Mouse (Mus musculus): ENCODE measurements around the gene Slc30a7. TPM values are rescaled to one million over a fixed set of nuclear protein-coding genes. Genes with fewer than 3 reads are reported as not detected.

Gene Slc30a7
- polyA plus RNA-seq, 1 experiment from 2014 or later = 21.0 TPM

GRCm38 (mm10) chr3:115952356-115952755 is 54.9 kb downstream of the Slc30a7 start:
- Histone ChIP-seq H3K4me1 (peaks cover 10% of the 10 kb centered on the region; the same call in 1 of the 2 replicates), H3K27me3 (ENCODE audit: low read depth, poor library complexity, severe bottlenecking) (no peaks in the 10 kb centered on the region), H3K9me3 (replicated peaks) (no peaks in the 10 kb centered on the region), H3K4me3 (no peak overlapping the region), H3K27ac (replicated peaks) (no peak overlapping the region), H3K36me3 (peaks cover 74% of the 10 kb centered on the region)
- WGBS = 80% methylated on average over 4 of the region's 4 CpGs
- no peak for DNase-seq (ENCODE audit: low spot score)

DNA sequence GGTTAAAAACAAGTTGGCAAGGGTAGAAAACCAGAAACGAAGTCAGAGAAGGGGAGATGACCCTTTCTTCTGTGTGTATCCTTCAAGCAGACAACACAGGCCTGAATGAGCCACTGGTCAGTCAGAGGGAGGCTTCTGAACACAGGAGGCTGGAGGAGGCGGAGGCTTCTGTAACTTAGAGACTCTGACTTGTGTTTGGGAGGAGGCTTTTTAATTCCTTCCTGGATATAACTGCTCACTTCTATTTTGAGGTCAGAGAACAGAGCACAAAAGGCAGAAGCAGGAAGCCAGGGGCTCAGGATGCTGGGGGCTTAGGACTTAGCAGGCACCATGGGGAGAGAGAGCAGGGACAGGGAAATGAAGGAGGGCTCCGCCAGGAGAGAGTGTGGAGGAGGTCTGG is 56.0 kb downstream of the Slc30a7 start:
- peaks cover 75% of the 10 kb centered on the region for H3K36me3 ChIP-seq
- H3K9me3 ChIP-seq (replicated peaks) = no peaks in the 10 kb centered on the region
- DNase-seq (ENCODE audit: low spot score) = peak; percentile 14
- H3K4me1 ChIP-seq = peaks cover 10% of the 10 kb centered on the region; the same call in 1 of the 2 replicates
- no peak overlapping the region for H3K4me3 ChIP-seq
- H3K27me3 ChIP-seq (ENCODE audit: low read depth, poor library complexity, severe bottlenecking) = no peaks in the 10 kb centered on the region
- no peak overlapping the region for H3K27ac ChIP-seq (replicated peaks)
- 32% methylated on average over 3 of the region's 3 CpGs for WGBS

DNA sequence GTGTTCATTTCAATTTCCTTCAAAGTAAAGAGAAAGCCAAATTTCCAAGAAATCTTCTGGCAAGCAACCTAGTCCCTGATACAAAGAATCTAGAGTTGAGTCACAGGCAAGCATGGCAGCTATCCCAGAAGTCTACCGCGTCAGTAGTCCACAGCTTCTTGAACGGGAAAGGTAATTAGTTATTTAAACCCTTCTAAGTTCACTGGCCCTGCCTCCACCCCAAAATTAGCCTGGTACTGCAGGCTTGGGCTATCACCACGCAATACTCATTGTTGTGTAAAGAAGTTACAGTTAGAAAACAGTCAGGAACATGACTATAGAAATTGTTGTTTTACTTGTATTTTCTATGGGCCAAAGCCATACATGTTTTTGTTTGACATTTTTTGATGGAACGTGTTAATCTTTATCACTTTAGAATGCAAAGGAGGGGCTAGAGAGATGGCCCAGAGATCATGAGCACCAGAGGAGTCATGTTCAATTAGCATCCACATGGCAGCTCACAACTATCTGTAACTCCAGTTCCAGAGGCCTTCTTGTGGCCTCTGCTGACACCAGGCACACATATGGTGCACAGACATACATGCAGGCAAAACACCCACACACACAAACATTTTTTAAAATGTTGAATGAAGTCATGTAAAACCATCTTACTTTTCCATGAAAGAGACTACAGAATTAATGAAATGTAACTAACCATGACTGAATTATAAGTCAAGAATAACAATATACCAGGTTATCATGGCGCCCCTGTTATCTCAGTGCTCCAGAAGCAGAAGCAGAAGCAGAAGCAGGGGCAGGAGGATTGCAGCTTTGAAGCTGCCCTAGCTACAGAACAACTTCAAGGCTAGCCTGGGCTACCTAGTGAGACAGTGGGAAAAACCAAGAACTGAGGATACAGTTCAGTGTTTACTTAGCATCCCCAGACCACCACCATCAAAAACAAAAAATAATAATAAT is 57.0 kb downstream of the Slc30a7 start:
- Histone ChIP-seq H3K4me3 (no peak overlapping the region), H3K4me1 (peaks cover 10% of the 10 kb centered on the region; the same call in 1 of the 2 replicates), H3K9me3 (replicated peaks) (no peaks in the 10 kb centered on the region), H3K36me3 (peaks cover 73% of the 10 kb centered on the region), H3K27ac (replicated peaks) (no peak overlapping the region), H3K27me3 (ENCODE audit: low read depth, poor library complexity, severe bottlenecking) (no peaks in the 10 kb centered on the region)
- 94% methylated on average over 6 of the region's 6 CpGs for WGBS
- DNase-seq (ENCODE audit: low spot score) = no peak

- H3K4me1 ChIP-seq = peaks cover 10% of the 10 kb centered on the region; the same call in 1 of the 2 replicates
- H3K27ac ChIP-seq (replicated peaks) = no peak overlapping the region
- no peak for DNase-seq (ENCODE audit: low spot score)
- H3K9me3 ChIP-seq (replicated peaks) = no peaks in the 10 kb centered on the region
- peaks cover 73% of the 10 kb centered on the region for H3K36me3 ChIP-seq
- 87% methylated on average over 3 of the region's 3 CpGs for WGBS
- H3K4me3 ChIP-seq = no peak overlapping the region
- no peaks in the 10 kb centered on the region for H3K27me3 ChIP-seq (ENCODE audit: low read depth, poor library complexity, severe bottlenecking)
Observed at GRCm38 (mm10) chr3:115949220-115949920, 57.8 kb downstream of the Slc30a7 start.

DNA sequence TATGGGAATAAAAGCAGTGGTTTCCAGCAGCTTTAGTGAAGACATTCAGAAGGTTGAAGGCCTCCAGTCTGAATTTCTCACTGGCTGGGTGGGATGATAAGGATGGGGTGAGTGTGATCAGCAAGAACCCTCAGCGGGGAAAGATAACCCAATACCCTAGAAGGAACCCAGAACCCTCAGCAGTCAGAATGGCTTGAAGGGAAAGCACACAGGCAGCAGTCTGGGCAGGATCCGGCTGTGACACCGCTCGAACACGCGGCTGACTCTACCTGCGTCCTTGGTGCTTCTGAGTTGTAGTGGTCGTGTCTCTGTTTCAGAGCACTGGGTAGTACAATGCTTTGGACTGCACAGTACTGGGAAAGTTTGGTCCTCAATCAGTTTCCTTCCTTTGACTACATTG is 60.9 kb downstream of the Slc30a7 start:
- DNase-seq (ENCODE audit: low spot score) = no peak
- Histone ChIP-seq H3K27ac (replicated peaks) (no peak overlapping the region), H3K4me1 (peaks cover 5% of the 10 kb centered on the region; the same call in 1 of the 2 replicates), H3K4me3 (no peak overlapping the region), H3K27me3 (ENCODE audit: low read depth, poor library complexity, severe bottlenecking) (no peaks in the 10 kb centered on the region), H3K36me3 (peaks cover 74% of the 10 kb centered on the region), H3K9me3 (replicated peaks) (no peaks in the 10 kb centered on the region)
- WGBS = 98% methylated on average over 8 of the region's 8 CpGs

GRCm38 (mm10) chr3:115944376-115944775 is 62.8 kb downstream of the Slc30a7 start:
- Histone ChIP-seq H3K9me3 (replicated peaks) (no peaks in the 10 kb centered on the region), H3K4me3 (no peak overlapping the region), H3K36me3 (peaks cover 69% of the 10 kb centered on the region), H3K27ac (replicated peaks) (no peak overlapping the region), H3K27me3 (ENCODE audit: low read depth, poor library complexity, severe bottlenecking) (no peaks in the 10 kb centered on the region), H3K4me1 (no peaks in the 10 kb centered on the region)
- no peak for DNase-seq (ENCODE audit: low spot score)
- 95% methylated on average over 6 of the region's 6 CpGs for WGBS

DNA sequence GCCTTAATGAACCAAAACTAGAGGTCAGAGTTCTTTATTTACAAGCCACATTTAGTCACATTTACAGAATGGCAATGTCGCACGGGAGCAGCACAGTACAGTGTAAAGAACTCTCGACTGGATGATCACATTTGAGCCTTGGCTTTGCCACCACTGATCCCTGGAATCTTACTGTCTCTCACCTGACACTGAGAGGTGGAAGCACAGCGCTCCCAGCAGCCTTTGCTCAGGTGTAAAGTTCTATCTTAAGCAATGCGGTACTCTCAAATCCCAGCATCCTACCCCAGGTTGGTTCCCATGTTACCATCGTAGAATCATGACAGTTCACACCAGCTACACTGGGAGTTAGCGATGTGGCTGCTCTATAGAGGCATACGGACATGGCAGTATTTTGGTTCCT is 65.7 kb downstream of the Slc30a7 start:
- H3K9me3 ChIP-seq (replicated peaks) = no peaks in the 10 kb centered on the region
- H3K36me3 ChIP-seq = peaks cover 66% of the 10 kb centered on the region
- WGBS = 94% methylated on average over 8 of the region's 8 CpGs
- H3K27ac ChIP-seq (replicated peaks) = no peak overlapping the region
- DNase-seq (ENCODE audit: low spot score) = no peak
- no peak overlapping the region for H3K4me3 ChIP-seq
- no peaks in the 10 kb centered on the region for H3K27me3 ChIP-seq (ENCODE audit: low read depth, poor library complexity, severe bottlenecking)
- no peaks in the 10 kb centered on the region for H3K4me1 ChIP-seq

DNA sequence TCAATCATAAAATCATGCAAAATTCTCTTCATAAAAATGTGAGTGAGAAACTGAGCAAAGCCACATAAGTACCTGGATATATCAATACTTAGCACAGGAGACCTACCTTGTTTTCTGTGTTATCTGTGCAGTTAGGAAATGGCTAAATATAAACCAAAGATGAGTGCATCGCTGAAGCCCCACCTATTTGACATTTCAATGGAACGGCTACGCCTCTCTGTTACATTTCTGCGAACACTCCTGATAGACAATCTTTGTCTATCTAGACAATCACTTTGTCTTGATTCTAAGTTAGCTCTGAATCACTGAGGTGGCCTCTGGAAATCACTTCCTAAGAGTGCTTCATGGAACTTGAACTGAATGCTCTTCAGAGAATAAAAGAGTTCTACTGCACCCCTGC is 66.7 kb downstream of the Slc30a7 start:
- peaks cover 61% of the 10 kb centered on the region for H3K36me3 ChIP-seq
- H3K27me3 ChIP-seq (ENCODE audit: low read depth, poor library complexity, severe bottlenecking) = no peaks in the 10 kb centered on the region
- H3K9me3 ChIP-seq (replicated peaks) = no peaks in the 10 kb centered on the region
- WGBS = 93% methylated on average over 4 of the region's 4 CpGs
- no peak overlapping the region for H3K27ac ChIP-seq (replicated peaks)
- DNase-seq (ENCODE audit: low spot score) = no peak
- H3K4me1 ChIP-seq = no peaks in the 10 kb centered on the region
- H3K4me3 ChIP-seq = no peak overlapping the region

DNA sequence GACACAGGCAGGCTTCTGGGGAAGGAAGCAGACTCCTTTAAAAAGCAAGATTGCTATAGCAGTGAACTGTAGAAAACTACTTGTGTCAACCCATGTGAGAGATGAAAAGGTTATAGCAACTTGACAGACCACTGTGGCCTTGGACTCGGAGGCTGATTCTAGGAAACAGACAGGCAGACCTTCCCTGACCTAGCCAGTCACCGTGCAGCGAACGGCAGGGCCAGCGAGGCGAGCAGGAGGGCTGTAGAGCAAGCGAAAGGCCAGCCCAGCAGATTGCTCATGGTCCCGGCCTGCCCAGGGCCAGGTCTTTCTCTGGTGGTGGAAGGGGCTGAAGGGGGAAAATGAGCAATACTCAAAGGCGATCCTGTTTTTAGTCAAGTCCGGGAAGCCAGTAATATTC is 69.4 kb downstream of the Slc30a7 start:
- Histone ChIP-seq H3K4me1 (no peaks in the 10 kb centered on the region), H3K27ac (replicated peaks) (no peak overlapping the region), H3K9me3 (replicated peaks) (no peaks in the 10 kb centered on the region), H3K36me3 (peaks cover 45% of the 10 kb centered on the region), H3K27me3 (ENCODE audit: low read depth, poor library complexity, severe bottlenecking) (no peaks in the 10 kb centered on the region), H3K4me3 (no peak overlapping the region)
- 90% methylated on average over 10 of the region's 10 CpGs for WGBS
- DNase-seq (ENCODE audit: low spot score) = no peak

DNA sequence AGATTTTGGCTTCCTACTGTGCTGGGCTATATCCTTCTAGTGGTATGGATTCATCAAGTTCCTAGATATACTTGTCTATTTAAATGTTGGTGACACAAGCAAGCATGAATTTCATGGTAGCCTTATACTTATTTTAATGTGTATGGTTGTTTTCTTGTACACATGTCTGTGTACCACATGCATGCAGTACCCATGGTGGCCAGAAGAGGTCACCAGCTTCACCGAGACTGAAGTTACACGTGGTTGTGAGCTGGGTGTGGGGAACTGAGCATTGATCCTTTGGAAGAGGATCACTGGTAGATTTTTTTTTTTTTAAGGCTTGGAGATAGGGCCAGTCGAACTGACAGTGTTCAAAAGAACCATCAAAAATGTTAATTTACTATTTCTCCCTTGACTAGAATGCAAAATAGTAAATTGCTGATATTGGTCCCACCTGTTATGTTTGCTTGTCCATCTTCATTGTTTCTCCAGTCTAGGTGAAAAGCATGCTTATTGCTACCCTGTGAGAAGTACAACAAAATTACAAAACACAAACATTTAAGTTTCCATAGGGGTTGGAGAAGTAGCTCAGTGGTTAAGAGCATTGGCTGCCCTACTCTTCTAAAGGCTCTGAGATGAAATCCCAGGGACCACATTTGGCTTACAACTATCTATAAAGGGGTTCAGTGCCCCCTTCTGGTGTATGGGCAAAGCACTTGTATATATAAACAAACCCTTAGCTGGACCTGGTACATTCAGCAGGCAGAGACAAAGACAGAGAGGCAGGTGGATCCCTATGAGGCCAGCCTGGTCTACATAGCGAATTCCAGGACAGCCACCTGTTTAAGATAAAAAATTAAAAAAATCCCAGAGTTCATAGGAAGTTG is 70.2 kb downstream of the Slc30a7 start:
- no peak overlapping the region for H3K4me3 ChIP-seq
- H3K9me3 ChIP-seq (replicated peaks) = no peaks in the 10 kb centered on the region
- no peaks in the 10 kb centered on the region for H3K4me1 ChIP-seq
- H3K27ac ChIP-seq (replicated peaks) = no peak overlapping the region
- H3K27me3 ChIP-seq (ENCODE audit: low read depth, poor library complexity, severe bottlenecking) = no peaks in the 10 kb centered on the region
- 63% methylated on average over 4 of the region's 4 CpGs for WGBS
- DNase-seq (ENCODE audit: low spot score) = peak; percentile 40
- H3K36me3 ChIP-seq = peaks cover 44% of the 10 kb centered on the region

GRCm38 (mm10) chr3:115933293-115934186 is 73.7 kb downstream of the Slc30a7 start:
- Histone ChIP-seq H3K4me1 (no peaks in the 10 kb centered on the region), H3K27ac (replicated peaks) (no peak overlapping the region), H3K9me3 (replicated peaks) (no peaks in the 10 kb centered on the region), H3K36me3 (peaks cover 33% of the 10 kb centered on the region), H3K4me3 (no peak overlapping the region), H3K27me3 (ENCODE audit: low read depth, poor library complexity, severe bottlenecking) (no peaks in the 10 kb centered on the region)
- no peak for DNase-seq (ENCODE audit: low spot score)
- 93% methylated on average over 18 of the region's 18 CpGs for WGBS
